Mouse (Mus musculus): Measurements from ENCODE around the gene Lipc. TPM values are rescaled to one million over a fixed set of nuclear protein-coding genes. Genes with fewer than 3 reads are reported as not detected.

Lipc gene
- polyA plus RNA-seq, 1 experiment from 2014 or later = 0.19 TPM

- Histone ChIP-seq H3K27me3 (ENCODE audit: control insufficient read depth, insufficient read depth, low read depth, low read length) (no peaks in the 10 kb centered on the region), H3K4me1 (ENCODE audit: control insufficient read depth, insufficient read depth, low read length) (no peaks in the 10 kb centered on the region), H3K36me3 (ENCODE audit: control insufficient read depth, insufficient read depth, low read length) (no peaks in the 10 kb centered on the region), H3K27ac (ENCODE audit: low read length) (no peak overlapping the region), H3K4me2 (ENCODE audit: low read length) (no peak overlapping the region), H3K9me3 (replicated peaks; ENCODE audit: control insufficient read depth, low read length, poor library complexity, severe bottlenecking) (no peaks in the 10 kb centered on the region), H3K4me3 (ENCODE audit: low read depth, low read length) (no peak overlapping the region), H3K9ac (ENCODE audit: low read depth, low read length) (no peak overlapping the region)
- no peak for ATAC-seq
- WGBS = 76% methylated on average over 10 of the region's 10 CpGs
Measured at GRCm38 (mm10) chr9:70914659-70915355, 37.2 kb downstream of the Lipc start.

GRCm38 (mm10) chr9:70911163-70911562, 40.9 kb downstream of the Lipc start:
- H3K4me1 ChIP-seq (ENCODE audit: control insufficient read depth, insufficient read depth, low read length) = no peaks in the 10 kb centered on the region
- no peak for ATAC-seq
- no peak overlapping the region for H3K4me3 ChIP-seq (ENCODE audit: low read depth, low read length)
- H3K27ac ChIP-seq (ENCODE audit: low read length) = no peak overlapping the region
- no peaks in the 10 kb centered on the region for H3K9me3 ChIP-seq (replicated peaks; ENCODE audit: control insufficient read depth, low read length, poor library complexity, severe bottlenecking)
- 86% methylated on average over 4 of the region's 4 CpGs for WGBS
- no peaks in the 10 kb centered on the region for H3K36me3 ChIP-seq (ENCODE audit: control insufficient read depth, insufficient read depth, low read length)
- H3K4me2 ChIP-seq (ENCODE audit: low read length) = no peak overlapping the region
- H3K9ac ChIP-seq (ENCODE audit: low read depth, low read length) = no peak overlapping the region
- no peaks in the 10 kb centered on the region for H3K27me3 ChIP-seq (ENCODE audit: control insufficient read depth, insufficient read depth, low read depth, low read length)

GRCm38 (mm10) chr9:70910351-70910750, 41.7 kb downstream of the Lipc start:
- Histone ChIP-seq H3K27ac (ENCODE audit: low read length) (no peak overlapping the region), H3K4me3 (ENCODE audit: low read depth, low read length) (no peak overlapping the region), H3K4me1 (ENCODE audit: control insufficient read depth, insufficient read depth, low read length) (no peaks in the 10 kb centered on the region), H3K36me3 (ENCODE audit: control insufficient read depth, insufficient read depth, low read length) (no peaks in the 10 kb centered on the region), H3K4me2 (ENCODE audit: low read length) (no peak overlapping the region), H3K27me3 (ENCODE audit: control insufficient read depth, insufficient read depth, low read depth, low read length) (no peaks in the 10 kb centered on the region), H3K9me3 (replicated peaks; ENCODE audit: control insufficient read depth, low read length, poor library complexity, severe bottlenecking) (no peaks in the 10 kb centered on the region), H3K9ac (ENCODE audit: low read depth, low read length) (no peak overlapping the region)
- 78% methylated on average over 6 of the region's 6 CpGs for WGBS
- ATAC-seq = no peak

- Histone ChIP-seq H3K4me3 (ENCODE audit: low read depth, low read length) (no peak overlapping the region), H3K27ac (ENCODE audit: low read length) (no peak overlapping the region), H3K9me3 (replicated peaks; ENCODE audit: control insufficient read depth, low read length, poor library complexity, severe bottlenecking) (no peaks in the 10 kb centered on the region), H3K27me3 (ENCODE audit: control insufficient read depth, insufficient read depth, low read depth, low read length) (no peaks in the 10 kb centered on the region), H3K4me2 (ENCODE audit: low read length) (no peak overlapping the region), H3K4me1 (ENCODE audit: control insufficient read depth, insufficient read depth, low read length) (no peaks in the 10 kb centered on the region), H3K9ac (ENCODE audit: low read depth, low read length) (no peak overlapping the region), H3K36me3 (ENCODE audit: control insufficient read depth, insufficient read depth, low read length) (no peaks in the 10 kb centered on the region)
- ATAC-seq = no peak
- 90% methylated on average over 11 of the region's 11 CpGs for WGBS
Measured at GRCm38 (mm10) chr9:70902821-70903730, 49.0 kb downstream of the Lipc start.

GRCm38 (mm10) chr9:70894201-70894600, 57.8 kb downstream of the Lipc start:
- no peak overlapping the region for H3K9ac ChIP-seq (ENCODE audit: low read depth, low read length)
- no peaks in the 10 kb centered on the region for H3K27me3 ChIP-seq (ENCODE audit: control insufficient read depth, insufficient read depth, low read depth, low read length)
- H3K4me1 ChIP-seq (ENCODE audit: control insufficient read depth, insufficient read depth, low read length) = no peaks in the 10 kb centered on the region
- no peaks in the 10 kb centered on the region for H3K36me3 ChIP-seq (ENCODE audit: control insufficient read depth, insufficient read depth, low read length)
- H3K27ac ChIP-seq (ENCODE audit: low read length) = no peak overlapping the region
- WGBS = 100% methylated on average over 1 of the region's 1 CpGs
- ATAC-seq = no peak
- no peak overlapping the region for H3K4me3 ChIP-seq (ENCODE audit: low read depth, low read length)
- no peak overlapping the region for H3K4me2 ChIP-seq (ENCODE audit: low read length)
- H3K9me3 ChIP-seq (replicated peaks; ENCODE audit: control insufficient read depth, low read length, poor library complexity, severe bottlenecking) = no peaks in the 10 kb centered on the region

- H3K27me3 ChIP-seq (ENCODE audit: control insufficient read depth, insufficient read depth, low read depth, low read length) = no peaks in the 10 kb centered on the region
- 74% methylated on average over 3 of the region's 3 CpGs for WGBS
- H3K36me3 ChIP-seq (ENCODE audit: control insufficient read depth, insufficient read depth, low read length) = no peaks in the 10 kb centered on the region
- no peak overlapping the region for H3K4me2 ChIP-seq (ENCODE audit: low read length)
- no peaks in the 10 kb centered on the region for H3K4me1 ChIP-seq (ENCODE audit: control insufficient read depth, insufficient read depth, low read length)
- ATAC-seq = no peak
- no peak overlapping the region for H3K4me3 ChIP-seq (ENCODE audit: low read depth, low read length)
- H3K9ac ChIP-seq (ENCODE audit: low read depth, low read length) = no peak overlapping the region
- no peak overlapping the region for H3K27ac ChIP-seq (ENCODE audit: low read length)
- no peaks in the 10 kb centered on the region for H3K9me3 ChIP-seq (replicated peaks; ENCODE audit: control insufficient read depth, low read length, poor library complexity, severe bottlenecking)
Measured at GRCm38 (mm10) chr9:70893526-70893925, 58.5 kb downstream of the Lipc start.

GRCm38 (mm10) chr9:70892627-70893026, 59.4 kb downstream of the Lipc start:
- 88% methylated on average over 5 of the region's 5 CpGs for WGBS
- H3K9me3 ChIP-seq (replicated peaks; ENCODE audit: control insufficient read depth, low read length, poor library complexity, severe bottlenecking) = no peaks in the 10 kb centered on the region
- no peak overlapping the region for H3K4me3 ChIP-seq (ENCODE audit: low read depth, low read length)
- H3K4me2 ChIP-seq (ENCODE audit: low read length) = no peak overlapping the region
- no peak overlapping the region for H3K9ac ChIP-seq (ENCODE audit: low read depth, low read length)
- H3K36me3 ChIP-seq (ENCODE audit: control insufficient read depth, insufficient read depth, low read length) = no peaks in the 10 kb centered on the region
- H3K27ac ChIP-seq (ENCODE audit: low read length) = no peak overlapping the region
- ATAC-seq = no peak
- no peaks in the 10 kb centered on the region for H3K4me1 ChIP-seq (ENCODE audit: control insufficient read depth, insufficient read depth, low read length)
- H3K27me3 ChIP-seq (ENCODE audit: control insufficient read depth, insufficient read depth, low read depth, low read length) = no peaks in the 10 kb centered on the region

GRCm38 (mm10) chr9:70891431-70892133, 60.4 kb downstream of the Lipc start:
- Histone ChIP-seq H3K9ac (ENCODE audit: low read depth, low read length) (no peak overlapping the region), H3K27me3 (ENCODE audit: control insufficient read depth, insufficient read depth, low read depth, low read length) (no peaks in the 10 kb centered on the region), H3K9me3 (replicated peaks; ENCODE audit: control insufficient read depth, low read length, poor library complexity, severe bottlenecking) (no peaks in the 10 kb centered on the region), H3K4me2 (ENCODE audit: low read length) (no peak overlapping the region), H3K36me3 (ENCODE audit: control insufficient read depth, insufficient read depth, low read length) (no peaks in the 10 kb centered on the region), H3K4me3 (ENCODE audit: low read depth, low read length) (no peak overlapping the region), H3K27ac (ENCODE audit: low read length) (no peak overlapping the region), H3K4me1 (ENCODE audit: control insufficient read depth, insufficient read depth, low read length) (no peaks in the 10 kb centered on the region)
- WGBS = 76% methylated on average over 8 of the region's 8 CpGs
- ATAC-seq = no peak

GRCm38 (mm10) chr9:70890736-70891135, 61.3 kb downstream of the Lipc start:
- Histone ChIP-seq H3K4me1 (ENCODE audit: control insufficient read depth, insufficient read depth, low read length) (no peaks in the 10 kb centered on the region), H3K4me2 (ENCODE audit: low read length) (no peak overlapping the region), H3K36me3 (ENCODE audit: control insufficient read depth, insufficient read depth, low read length) (no peaks in the 10 kb centered on the region), H3K4me3 (ENCODE audit: low read depth, low read length) (no peak overlapping the region), H3K27me3 (ENCODE audit: control insufficient read depth, insufficient read depth, low read depth, low read length) (no peaks in the 10 kb centered on the region), H3K27ac (ENCODE audit: low read length) (no peak overlapping the region), H3K9me3 (replicated peaks; ENCODE audit: control insufficient read depth, low read length, poor library complexity, severe bottlenecking) (no peaks in the 10 kb centered on the region), H3K9ac (ENCODE audit: low read depth, low read length) (no peak overlapping the region)
- WGBS = 85% methylated on average over 7 of the region's 7 CpGs
- no peak for ATAC-seq
